Mouse (Mus musculus) kidney, adult 2 months (tissue): Measurements from ENCODE around the gene Esr1. TPM values are rescaled to one million over a fixed set of nuclear protein-coding genes. Genes with fewer than 3 reads are reported as not detected.
A peak's percentile ranks its signal among the peaks of the same experiment; 100 is the strongest.
"Not testable (repeated sequence)": the region's sequence is repeated elsewhere in the genome, so short reads cannot be mapped to it uniquely, and the experiment has no call there.

Experiments
- DNase-seq: peaks from one replicate; pipeline ENCODE4 v3.0.0; 2021
- H3K27ac ChIP-seq: fragments of 200-500 bp; 2 replicates; pipeline ENCODE4 v1.5.1; 2012; ENCODE audit warnings: low read depth, low read length, control low read depth, inconsistent platforms; ENCODE audit not compliant: insufficient read depth
- H3K27me3 ChIP-seq: fragments of 200-500 bp; replicated peaks from 2 replicates; pipeline ENCODE4 v1.6.1; 2012; ENCODE audit warnings: mild to moderate bottlenecking, moderate library complexity, low read length, inconsistent platforms; ENCODE audit not compliant: control insufficient read depth, insufficient read depth
- H3K36me3 ChIP-seq: fragments of 200-500 bp; 2 replicates; pipeline ENCODE4 v1.6.1; 2012; ENCODE audit warnings: mild to moderate bottlenecking, moderate library complexity, low read length, inconsistent platforms; ENCODE audit not compliant: control insufficient read depth, insufficient read depth
- H3K4me1 ChIP-seq: fragments of 200-500 bp; 2 replicates; pipeline ENCODE4 v1.6.1; 2011; ENCODE audit warnings: low read length; ENCODE audit not compliant: control insufficient read depth, insufficient read depth
- H3K4me3 ChIP-seq: fragments of 200-500 bp; 2 replicates; pipeline ENCODE4 v1.5.1; 2011; ENCODE audit warnings: mild to moderate bottlenecking, low read depth, low read length, control low read depth; ENCODE audit not compliant: insufficient read depth
- CTCF ChIP-seq: fragments of 200-500 bp; conservative IDR thresholded peaks from 2 replicates; pipeline ENCODE4 v1.5.1; 2011; ENCODE audit warnings: low read depth, mild to moderate bottlenecking, control low read depth, low read length, moderate library complexity, mixed read lengths; ENCODE audit not compliant: insufficient read depth, insufficient read length
- POLR2A ChIP-seq: fragments of 200-500 bp; IDR thresholded peaks from one replicate; pipeline ENCODE4 v1.6.1; 2011; ENCODE audit warnings: low read depth, low read length, control low read depth
- WGBS: fragments of 180-500 bp; shearing (Covaris S2); methylation state at CpG from one replicate; pipeline ENCODE4 v1.1.7; 2018; 5-methylcytosine and 5-hydroxymethylcytosine counted together
- polyA plus RNA-seq: library from polyadenylated mRNA; depleted of rRNA; stranded (reverse); fragments of >200 nt; gene quantifications from 2 replicates; pipeline ENCODE4 v1.2.3, GENCODE M21; 2012

Gene Esr1
- polyA plus RNA-seq, 1 experiment = 5.1 TPM

GRCm38 (mm10) chr10:4590956-4591355 lies 20.4 kb upstream of the Esr1 start:
- Histone ChIP-seq H3K27ac (no peak overlapping the region), H3K27me3 (no peaks in the 10 kb centered on the region), H3K36me3 (no peaks in the 10 kb centered on the region), H3K4me3 (no peak overlapping the region), H3K4me1 (no peaks in the 10 kb centered on the region)
- no peak for DNase-seq
- WGBS = 85% methylated on average over 8 of the region's 8 CpGs
- TF ChIP-seq CTCF (no peak), POLR2A (no peak)

DNA sequence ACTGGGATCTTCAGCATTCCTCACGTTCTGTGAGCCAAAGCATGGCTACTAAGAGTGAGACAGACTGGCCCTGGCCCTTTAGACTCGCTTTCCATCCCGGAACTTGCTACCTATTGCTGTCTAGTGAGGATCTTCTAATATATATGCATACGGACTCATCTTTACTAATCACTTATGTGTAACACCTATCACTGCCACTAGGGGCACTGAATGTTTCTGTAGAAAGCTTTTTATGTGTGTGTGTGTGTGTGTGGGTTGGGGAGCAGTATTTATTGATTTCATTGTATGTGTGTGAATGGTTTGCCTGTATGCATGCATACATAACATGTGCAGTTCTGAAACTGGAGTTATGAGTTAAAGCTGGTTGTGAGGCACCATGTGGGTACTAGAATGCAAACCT lies 17.6 kb upstream of the Esr1 start:
- H3K4me1 ChIP-seq = no peaks in the 10 kb centered on the region

DNA sequence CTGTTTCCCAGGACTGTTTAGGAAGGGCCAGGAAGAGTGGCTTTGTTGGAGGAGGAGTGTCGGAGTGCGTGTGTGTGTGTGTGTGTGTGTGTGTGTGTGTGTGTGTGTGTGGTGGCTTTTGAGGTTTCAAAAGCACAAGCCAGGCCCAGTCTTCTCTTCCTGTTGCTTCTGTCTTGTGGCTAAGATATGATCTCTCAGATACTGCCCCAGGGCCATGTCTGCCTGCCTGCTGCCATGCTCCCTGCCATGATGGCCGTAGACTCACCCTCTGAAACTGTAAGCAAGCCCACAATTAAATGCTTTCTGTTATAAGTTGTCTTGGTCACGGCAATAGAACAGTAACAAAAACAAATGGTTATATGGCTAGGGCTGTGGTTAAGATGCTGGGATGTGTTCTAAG lies 14.2 kb upstream of the Esr1 start:
- Histone ChIP-seq H3K4me3 (no peak overlapping the region), H3K27me3 (no peaks in the 10 kb centered on the region), H3K27ac (no peak overlapping the region), H3K36me3 (no peaks in the 10 kb centered on the region), H3K4me1 (no peaks in the 10 kb centered on the region)
- WGBS = 90% methylated on average over 4 of the region's 4 CpGs
- no peak for DNase-seq
- TF ChIP-seq CTCF = no peak

More for the DNA sequence above, 17.6 kb upstream of the Esr1 start:
- no peaks in the 10 kb centered on the region for H3K27me3 ChIP-seq
- no peak overlapping the region for H3K4me3 ChIP-seq
- TF ChIP-seq POLR2A (no peak), CTCF (no peak)
- peak; percentile 18 for DNase-seq
- no peak overlapping the region for H3K27ac ChIP-seq
- 71% methylated on average over 4 of the region's 4 CpGs for WGBS
- no peaks in the 10 kb centered on the region for H3K36me3 ChIP-seq

DNA sequence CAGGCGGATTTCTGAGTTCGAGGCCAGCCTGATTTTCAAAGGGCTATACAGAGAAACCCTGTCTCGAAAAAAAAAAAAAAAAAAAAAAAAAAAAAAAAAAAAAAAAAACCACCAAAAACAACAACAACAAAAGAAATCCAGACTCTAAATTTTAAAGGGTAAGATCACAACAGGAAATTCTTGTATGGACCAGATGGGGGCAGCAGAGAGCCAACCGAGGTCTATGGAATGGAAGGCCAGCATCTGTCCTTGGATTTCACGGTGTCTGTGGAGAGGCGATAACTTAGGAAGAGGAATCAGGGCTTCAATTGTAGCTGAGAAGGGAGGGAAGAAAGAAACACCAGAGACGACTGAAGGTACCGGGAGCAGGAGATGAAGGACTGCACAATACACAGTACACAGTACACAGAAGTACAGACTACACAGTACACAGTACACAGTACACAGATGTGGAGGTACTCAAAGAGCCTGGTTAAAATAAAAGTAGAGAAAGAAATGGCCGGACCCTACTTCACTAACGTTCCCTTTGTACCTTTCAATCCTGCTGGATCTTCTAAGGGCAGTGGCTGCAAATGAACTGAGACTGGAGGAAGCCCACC lies 13.1 kb upstream of the Esr1 start:
- H3K27me3 ChIP-seq = no peaks in the 10 kb centered on the region
- 60% methylated on average over 10 of the region's 10 CpGs for WGBS
- H3K4me1 ChIP-seq = no peaks in the 10 kb centered on the region
- H3K27ac ChIP-seq = no peak overlapping the region
- TF ChIP-seq POLR2A (no peak), CTCF (peak; percentile 76)
- H3K36me3 ChIP-seq = no peaks in the 10 kb centered on the region
- DNase-seq = peak; percentile 70
- no peak overlapping the region for H3K4me3 ChIP-seq

DNA sequence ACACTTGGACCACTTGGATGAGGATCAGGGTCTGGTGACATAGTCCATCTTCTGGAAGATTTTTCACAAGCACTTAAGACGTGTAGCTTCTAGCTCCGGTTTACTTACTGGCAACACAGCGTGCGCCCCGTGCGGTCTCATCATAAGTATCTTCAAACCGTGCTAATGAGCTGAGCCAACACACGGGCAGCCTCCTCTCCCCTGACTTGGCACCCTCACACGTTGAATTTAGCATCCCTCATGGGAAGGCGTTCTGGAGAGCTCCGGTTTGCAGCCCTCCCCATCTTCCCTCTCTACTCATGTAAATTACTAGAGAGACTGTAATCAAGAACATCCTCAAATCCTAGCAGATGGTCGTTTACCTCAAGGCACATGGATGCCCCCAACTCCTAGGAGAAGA lies 12.5 kb upstream of the Esr1 start:
- Histone ChIP-seq H3K36me3 (no peaks in the 10 kb centered on the region), H3K27ac (no peak overlapping the region), H3K4me1 (no peaks in the 10 kb centered on the region), H3K4me3 (no peak overlapping the region), H3K27me3 (no peaks in the 10 kb centered on the region)
- TF ChIP-seq CTCF (no peak), POLR2A (no peak)
- WGBS = 87% methylated on average over 12 of the region's 12 CpGs
- DNase-seq = no peak

DNA sequence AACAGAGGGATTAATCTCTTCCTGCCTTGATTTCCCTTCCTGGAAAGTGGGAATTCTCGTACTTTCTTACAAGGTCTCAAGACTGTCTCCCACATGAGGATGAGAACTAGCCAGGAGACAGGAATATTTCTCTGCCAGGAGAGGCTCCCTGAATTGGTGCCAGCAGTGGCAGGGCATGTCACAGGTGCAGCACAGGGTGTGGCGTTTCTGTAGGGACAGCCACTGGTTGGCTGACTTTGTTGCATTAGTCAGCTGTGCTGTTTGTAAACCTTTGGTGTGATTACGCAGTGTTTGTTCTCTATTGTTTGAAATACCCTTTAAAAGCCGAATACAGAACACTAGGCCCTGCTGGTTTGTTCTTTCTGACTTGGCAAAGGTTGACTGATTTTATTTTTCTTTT lies 11.8 kb upstream of the Esr1 start:
- peak; percentile 15 for DNase-seq
- 72% methylated on average over 4 of the region's 4 CpGs for WGBS
- H3K4me3 ChIP-seq = no peak overlapping the region
- H3K36me3 ChIP-seq = no peaks in the 10 kb centered on the region
- no peak overlapping the region for H3K27ac ChIP-seq
- H3K27me3 ChIP-seq = no peaks in the 10 kb centered on the region
- TF ChIP-seq POLR2A = no peak
- TF ChIP-seq CTCF = no peak
- H3K4me1 ChIP-seq = no peaks in the 10 kb centered on the region

DNA sequence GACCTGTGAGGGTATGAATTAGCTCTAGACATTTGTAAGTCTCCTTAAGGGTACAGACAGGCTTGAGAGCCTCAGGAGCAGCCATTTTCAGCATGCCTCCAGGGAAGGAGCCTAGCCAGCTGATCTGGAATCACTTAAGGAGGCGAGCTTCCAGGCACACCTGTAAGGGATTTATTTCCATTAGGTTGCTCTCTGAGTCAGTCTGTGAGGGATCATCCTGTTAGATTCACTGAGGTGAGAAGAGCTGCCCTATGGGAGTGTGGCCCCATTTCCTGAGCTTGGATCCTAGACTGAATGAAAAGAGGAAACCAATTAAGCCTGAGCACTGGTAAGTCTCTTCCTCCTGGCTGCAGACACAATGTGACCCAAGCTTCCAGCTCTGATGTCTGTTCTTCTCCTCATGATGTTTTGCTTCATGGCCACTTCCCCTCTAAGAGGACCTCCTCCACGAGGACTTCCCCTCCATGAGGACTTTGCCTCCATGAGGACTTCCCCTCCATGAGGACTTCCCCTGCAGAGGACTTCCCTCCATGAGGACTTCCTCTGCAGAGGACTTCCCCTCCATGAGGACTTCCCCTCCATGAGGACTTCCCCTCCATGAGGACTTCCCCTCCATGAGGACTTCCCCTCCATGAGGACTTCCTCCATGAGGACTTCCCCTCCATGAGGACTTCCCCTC lies 10.5 kb upstream of the Esr1 start:
- Histone ChIP-seq H3K27ac (no peak overlapping the region), H3K4me1 (no peaks in the 10 kb centered on the region), H3K4me3 (no peak overlapping the region), H3K36me3 (no peaks in the 10 kb centered on the region), H3K27me3 (no peaks in the 10 kb centered on the region)
- TF ChIP-seq CTCF (no peak), POLR2A (no peak)
- DNase-seq = no peak
- 75% methylated on average over 2 of the region's 2 CpGs for WGBS

DNA sequence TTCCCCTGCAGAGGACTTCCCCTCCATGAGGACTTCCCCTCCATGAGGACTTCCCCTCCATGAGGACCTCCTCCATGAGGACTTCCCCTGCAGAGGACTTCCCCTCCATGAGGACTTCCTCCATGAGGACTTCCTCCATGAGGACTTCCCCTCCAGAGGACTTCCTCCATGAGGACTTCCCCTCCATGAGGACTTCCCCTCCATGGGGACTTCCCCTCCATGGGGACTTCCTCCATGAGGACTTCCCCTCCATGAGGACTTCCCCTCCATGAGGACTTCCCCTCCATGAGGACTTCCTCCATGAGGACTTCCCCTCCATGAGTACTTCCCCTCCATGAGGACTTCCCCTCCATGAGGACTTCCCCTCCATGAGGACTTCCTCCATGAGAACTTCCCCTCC lies 9.8 kb upstream of the Esr1 start:
- not testable (repeated sequence) for H3K4me3 ChIP-seq, H3K36me3 ChIP-seq, H3K27me3 ChIP-seq, H3K4me1 ChIP-seq, DNase-seq, H3K27ac ChIP-seq
